Mouse (Mus musculus): Measurements from ENCODE around the gene F2r. TPM values are rescaled to one million over a fixed set of nuclear protein-coding genes. Genes with fewer than 3 reads are reported as not detected.

F2r gene
- 10 to 100 TPM in 1 of 2 experiments, 1 to 10 TPM in 1; 3.7 to 12.4 TPM for total RNA-seq (2021)
- long read RNA-seq, experiment 1, transcript F2r-201 (2 exons, 3,336 nt): major isoform, 24 of 28 reads
- long read RNA-seq, experiment 1, partial matches to known transcripts: 2 of 28 reads
- long read RNA-seq, experiment 1, other reads (novel, unspliced or antisense): 2 of 28 reads
- long read RNA-seq, experiment 2, transcript F2r-201 (2 exons, 3,336 nt): major isoform, 8 of 8 reads
- long read RNA-seq, experiment 2, partial matches to known transcripts: 0 of 8 reads
- long read RNA-seq, experiment 2, other reads (novel, unspliced or antisense): 0 of 8 reads

DNA sequence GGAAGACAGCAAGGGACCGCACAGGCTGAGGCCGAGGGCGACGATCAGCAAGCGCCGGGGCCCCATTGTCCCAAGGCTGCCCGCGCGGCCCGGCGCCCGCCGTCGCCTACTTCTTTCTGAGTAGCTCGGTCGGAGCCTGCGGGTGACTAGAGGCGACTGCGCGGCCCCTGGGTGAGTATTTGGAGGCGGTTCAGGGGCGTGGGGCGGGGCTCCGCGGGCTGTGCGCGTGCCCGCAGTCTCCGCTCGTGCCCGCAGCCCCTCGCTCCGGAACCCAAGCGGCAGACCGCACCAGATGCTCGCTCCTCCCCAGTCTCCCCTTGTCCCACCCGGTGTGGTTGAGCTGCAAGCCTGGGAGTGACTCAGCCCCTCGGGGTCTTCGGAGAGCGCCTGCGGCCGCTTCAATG lies at the start of gene F2r:
Gene F2r (minus strand): TSS at position 179 of the 404 bp plus-strand sequence.
- intact Hi-C loops (cut with DNase I): no loop called here
- Histone ChIP-seq H3K27ac (peak within 1 kb of the TSS; percentile 87), H3K4me3 (peak within 1 kb of the TSS; percentile 94)
- TF ChIP-seq CTCF (IDR thresholded peaks at IDR 0.05): no peak
- DNase-seq: peak; percentile 86

DNA sequence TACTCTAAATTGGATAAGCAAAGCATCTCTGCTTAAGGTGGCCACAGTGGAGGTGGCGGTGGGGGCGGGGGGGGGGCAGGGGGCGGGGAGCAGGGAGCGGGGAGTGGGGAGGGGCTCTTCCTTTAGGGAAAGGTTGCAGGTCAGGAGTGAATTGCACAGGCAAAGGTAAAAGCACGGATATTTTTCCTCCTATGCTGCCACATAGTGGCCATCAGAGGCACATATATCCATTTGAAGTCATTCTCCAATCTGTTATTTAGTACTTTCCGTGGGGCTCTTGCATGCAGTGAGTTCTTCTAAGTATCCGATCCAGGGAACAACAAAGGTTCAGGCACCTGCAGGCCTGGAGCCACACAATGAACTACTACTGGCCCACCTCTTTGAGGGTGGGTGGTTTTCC lies 49.0 kb upstream of the F2r start:
- TF ChIP-seq CTCF (IDR thresholded peaks at IDR 0.05): peak; percentile 66
- intact Hi-C loops (cut with DNase I): loop anchor here (1.0 kb wide), 1 partner anchor 104 kb away; no protein-coding TSS in a partner anchor
- no peak for DNase-seq
- Histone ChIP-seq H3K27ac (no peak overlapping the region), H3K4me3 (no peak overlapping the region)

DNA sequence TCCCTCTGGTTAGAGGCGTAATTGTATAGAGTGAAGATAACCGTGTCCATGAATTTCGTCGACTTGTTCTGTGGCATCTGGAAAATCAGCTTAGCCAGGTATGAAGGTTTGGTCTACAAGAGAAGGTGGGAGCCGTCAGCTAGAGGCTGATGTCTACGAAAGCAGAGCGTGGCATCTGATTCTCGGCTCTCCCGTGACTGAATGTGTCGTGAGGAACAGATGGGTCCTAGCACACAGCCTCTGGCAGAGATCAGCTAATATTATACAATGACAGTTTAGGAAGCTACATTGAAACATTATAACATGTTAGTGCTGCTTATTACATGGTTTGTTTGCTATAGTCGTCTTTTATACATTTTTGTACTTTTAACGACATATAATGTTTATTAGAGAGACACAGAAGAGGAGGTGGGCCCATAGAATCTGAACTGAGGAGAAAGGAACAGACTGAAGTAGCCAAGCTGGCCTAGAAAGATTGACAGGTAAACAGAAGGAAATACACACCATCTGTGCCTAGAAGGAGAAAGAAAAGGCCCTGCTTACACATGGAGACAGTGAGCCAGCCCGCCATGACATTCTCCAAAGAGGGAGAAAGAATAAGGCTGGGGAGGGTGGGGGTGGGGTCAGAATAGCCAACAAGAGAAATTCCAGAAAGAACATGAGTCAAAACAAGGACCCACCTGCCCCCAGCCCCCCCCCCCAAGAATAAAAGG lies 47.5 kb upstream of the F2r start:
- intact Hi-C loops (cut with DNase I): no loop called here
- no peak for DNase-seq
- TF ChIP-seq CTCF (IDR thresholded peaks at IDR 0.05): no peak
- Histone ChIP-seq H3K4me3 (no peak overlapping the region), H3K27ac (no peak overlapping the region)

DNA sequence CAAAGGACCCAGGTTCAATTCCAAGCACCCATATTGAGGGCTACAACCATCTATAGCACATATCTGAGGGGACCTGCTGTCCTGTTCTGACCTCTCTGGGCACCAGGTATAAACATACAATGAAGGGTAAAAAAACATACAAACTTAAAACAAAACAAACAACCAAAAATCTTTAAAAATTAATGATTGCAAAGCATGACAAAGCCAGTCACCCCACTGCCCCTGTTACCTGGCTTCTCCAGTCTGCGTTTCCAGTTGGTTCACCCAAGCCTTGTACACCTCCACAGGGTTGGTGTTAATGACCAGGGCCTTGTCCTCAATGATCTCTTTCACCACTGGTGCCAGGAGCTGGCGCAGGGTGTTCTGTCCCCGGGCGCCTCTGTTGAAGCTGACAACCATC lies 45.5 kb upstream of the F2r start:
- DNase-seq: no peak
- Histone ChIP-seq H3K4me3 (no peak overlapping the region), H3K27ac (no peak overlapping the region)
- no peak for TF ChIP-seq CTCF (IDR thresholded peaks at IDR 0.05)
- intact Hi-C loops (cut with DNase I): no loop called here

DNA sequence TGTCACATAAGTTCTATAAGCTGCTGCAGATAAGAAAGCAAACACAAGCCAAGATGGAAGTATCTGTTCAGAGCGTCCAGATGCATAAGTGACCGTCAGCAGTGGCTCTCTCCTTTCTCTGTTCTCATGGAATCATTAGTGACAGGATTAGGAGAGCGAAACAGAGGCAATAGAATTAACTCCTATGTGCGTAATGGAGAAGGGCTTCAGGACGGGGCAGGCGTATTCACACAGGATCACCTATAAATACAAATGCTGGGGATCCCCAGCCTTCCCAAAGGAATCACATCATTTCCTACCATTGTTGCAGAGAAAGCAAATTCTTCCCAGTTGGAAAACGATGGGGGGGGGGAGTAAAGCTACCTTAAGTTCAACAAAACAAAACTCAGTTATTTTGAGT lies 41.1 kb upstream of the F2r start:
- intact Hi-C loops (cut with DNase I): no loop called here
- Histone ChIP-seq H3K4me3 (peak overlapping the region; percentile 29; the same call in 1 of the 2 replicates), H3K27ac (no peak overlapping the region)
- TF ChIP-seq CTCF (IDR thresholded peaks at IDR 0.05): no peak
- no peak for DNase-seq

DNA sequence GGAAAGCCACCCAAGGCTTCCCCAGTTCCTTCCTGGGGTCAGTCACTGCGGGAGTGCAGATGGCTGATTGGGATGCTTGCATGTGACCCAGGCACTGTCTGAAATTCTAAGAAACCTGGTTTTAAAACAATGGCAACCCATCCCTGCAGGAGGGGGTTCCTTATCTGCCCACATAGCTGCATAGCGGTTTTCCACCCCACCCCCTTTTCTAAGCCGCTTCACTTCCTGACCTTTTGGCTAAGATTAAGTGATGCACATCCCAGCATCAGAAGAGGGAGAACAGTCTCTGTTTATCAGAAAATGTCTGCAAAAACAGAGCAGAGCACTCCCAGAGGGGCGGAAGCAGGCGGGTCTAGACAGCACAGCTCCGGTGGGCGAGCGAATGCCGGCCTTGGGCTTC lies 38.9 kb upstream of the F2r start:
- TF ChIP-seq CTCF (IDR thresholded peaks at IDR 0.05): no peak
- no peak for DNase-seq
- intact Hi-C loops (cut with DNase I): no loop called here
- Histone ChIP-seq H3K4me3 (no peak overlapping the region), H3K27ac (no peak overlapping the region)

DNA sequence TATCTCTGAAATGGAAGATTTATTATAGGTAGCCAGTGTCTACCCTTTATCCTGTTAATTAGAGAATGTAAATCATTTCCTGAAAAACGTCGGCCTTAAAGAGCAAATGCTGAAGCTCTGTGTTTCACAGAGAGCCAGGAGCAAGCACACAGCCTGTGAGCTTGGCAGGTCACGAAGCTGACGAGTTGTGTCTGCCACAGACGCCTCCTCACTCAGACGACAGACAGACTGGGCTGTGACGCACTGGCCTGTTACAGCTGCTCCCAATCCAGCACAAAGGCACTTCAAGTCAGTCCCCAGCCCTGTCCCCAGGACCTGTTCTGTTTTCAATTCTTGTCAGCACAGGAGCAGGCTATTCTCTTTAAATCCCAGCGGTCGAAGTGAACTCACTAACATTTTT lies 37.0 kb upstream of the F2r start:
- intact Hi-C loops (cut with DNase I): no loop called here
- peak; percentile 29 for DNase-seq
- H3K4me3 ChIP-seq: no peak overlapping the region
- TF ChIP-seq CTCF (IDR thresholded peaks at IDR 0.05): no peak
- H3K27ac ChIP-seq: no peak overlapping the region

DNA sequence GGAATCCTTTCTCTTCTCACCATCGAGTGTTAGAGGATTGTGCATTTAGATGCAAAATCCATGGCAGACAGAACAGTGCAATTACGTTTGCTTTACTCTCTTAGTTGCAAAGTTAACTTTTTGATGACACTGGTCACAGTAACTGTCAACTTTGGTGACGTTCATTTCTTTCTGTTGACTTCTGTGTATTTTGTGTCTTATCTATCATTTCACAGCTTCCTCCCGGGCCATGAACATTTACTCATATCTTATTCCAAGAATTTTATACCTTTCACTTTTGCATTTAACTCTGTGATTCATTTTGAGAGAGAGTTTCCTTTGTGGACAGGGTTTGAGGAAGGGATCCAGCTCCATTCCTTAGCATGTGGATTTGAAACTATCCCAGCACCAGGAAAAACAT lies 35.4 kb upstream of the F2r start:
- DNase-seq: no peak

DNA sequence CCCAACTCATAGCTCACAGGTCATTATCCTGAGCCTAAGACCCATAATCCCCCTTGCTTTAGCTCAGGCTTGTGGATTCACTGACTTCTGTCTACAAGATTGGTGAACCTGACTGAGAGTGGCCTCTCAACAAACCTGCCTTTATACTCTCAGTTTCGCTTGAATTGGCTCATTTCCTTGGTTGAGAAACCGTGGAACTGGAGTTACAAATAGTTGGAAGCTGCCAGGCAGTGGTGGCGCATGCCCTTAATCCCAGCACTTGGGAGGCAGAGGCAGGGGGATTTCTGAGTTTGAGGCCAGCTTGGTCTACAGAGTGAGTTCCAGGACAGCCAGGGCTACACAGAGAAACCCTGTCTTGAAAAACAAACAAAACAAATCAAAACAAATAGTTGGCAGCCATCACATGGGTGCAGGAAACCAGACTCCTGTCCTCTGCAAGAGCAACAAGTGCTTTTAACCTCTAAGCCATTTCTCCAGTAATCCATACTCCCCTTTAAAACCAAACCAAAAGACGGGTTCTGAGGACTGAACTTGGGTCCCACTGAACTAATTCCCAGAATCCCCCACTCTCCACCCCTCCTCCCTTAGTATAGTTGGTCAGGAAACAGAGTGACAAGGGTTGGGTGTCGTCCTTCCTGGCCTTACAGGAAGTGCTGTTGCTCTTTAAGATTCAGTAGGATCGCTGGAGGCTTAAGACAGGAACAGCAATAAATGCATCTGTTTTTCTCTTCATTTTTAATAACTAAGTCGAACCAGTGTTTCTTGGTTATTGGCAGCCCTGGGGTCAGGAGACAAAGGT lies 33.8 kb upstream of the F2r start:
- no peak for DNase-seq
- intact Hi-C loops (cut with DNase I): no loop called here
- TF ChIP-seq CTCF (IDR thresholded peaks at IDR 0.05): no peak
- no peak overlapping the region for H3K4me3 ChIP-seq
- H3K27ac ChIP-seq: no peak overlapping the region

More for the DNA sequence above, 35.4 kb upstream of the F2r start:
- Histone ChIP-seq H3K4me3 (no peak overlapping the region), H3K27ac (no peak overlapping the region)
- intact Hi-C loops (cut with DNase I): no loop called here
- no peak for TF ChIP-seq CTCF (IDR thresholded peaks at IDR 0.05)

DNA sequence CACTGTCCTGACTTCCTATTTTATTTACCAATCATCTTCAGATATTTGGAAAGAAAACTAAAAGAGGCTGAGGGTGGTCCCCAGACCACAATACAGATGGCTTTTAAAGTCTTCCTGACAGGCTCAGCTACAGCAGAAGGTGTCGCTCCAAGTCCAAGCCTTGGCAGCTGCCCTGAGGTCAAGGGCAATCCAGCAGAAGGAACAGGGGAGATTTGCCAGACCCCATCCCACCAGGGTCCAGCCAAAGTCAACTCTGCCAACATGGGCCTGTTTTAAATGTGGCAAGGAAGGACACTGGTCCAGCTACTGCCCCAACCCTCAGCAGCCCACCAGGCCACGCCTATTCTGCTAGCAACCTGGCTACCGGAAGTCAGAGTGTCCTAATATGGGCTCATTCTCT lies 31.7 kb upstream of the F2r start:
- Histone ChIP-seq H3K27ac (no peak overlapping the region), H3K4me3 (no peak overlapping the region)
- DNase-seq: no peak
- TF ChIP-seq CTCF (IDR thresholded peaks at IDR 0.05): no peak
- intact Hi-C loops (cut with DNase I): no loop called here

DNA sequence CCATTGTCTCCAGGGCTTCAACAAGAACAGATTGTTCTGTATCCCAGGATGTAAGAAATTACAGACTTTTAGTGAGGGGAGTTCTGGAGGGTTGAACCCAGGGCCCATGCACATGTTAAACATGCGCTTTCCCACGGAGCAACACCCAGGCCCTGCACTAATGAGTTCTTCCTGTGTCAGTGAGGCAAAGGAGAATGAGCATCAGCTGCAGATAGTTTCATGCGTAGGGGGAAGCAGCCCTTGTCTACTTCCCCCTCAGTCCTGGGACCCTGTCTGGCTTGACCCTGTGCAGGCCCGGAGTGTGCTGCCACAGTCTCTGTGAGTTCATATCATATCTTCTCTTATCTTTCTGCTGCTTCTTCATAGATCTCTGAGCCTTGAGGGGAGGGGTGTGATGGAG lies 29.0 kb upstream of the F2r start:
- intact Hi-C loops (cut with DNase I): no loop called here

DNA sequence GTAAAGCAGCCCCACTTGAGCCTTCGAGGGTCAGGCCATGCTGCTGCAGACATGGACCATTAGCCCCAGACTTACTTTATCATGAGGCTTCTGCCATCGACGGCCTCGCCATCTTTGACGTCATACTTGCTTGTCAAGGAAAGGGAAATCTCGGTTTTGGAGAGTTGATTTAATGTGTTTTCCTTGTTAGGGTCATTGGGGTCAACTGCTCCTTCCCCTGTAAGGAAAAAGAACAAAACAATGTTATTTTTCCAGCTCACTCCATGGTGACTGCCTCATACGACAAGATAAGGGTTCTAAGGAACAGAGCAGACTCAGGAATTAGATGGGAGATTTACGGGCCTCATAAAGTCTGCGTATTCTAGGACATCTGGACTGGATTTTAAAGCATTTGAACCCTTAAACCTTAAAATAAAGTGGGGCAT lies 28.4 kb upstream of the F2r start:
- DNase-seq: no peak
- Histone ChIP-seq H3K27ac (no peak overlapping the region), H3K4me3 (no peak overlapping the region)
- intact Hi-C loops (cut with DNase I): no loop called here
- TF ChIP-seq CTCF (IDR thresholded peaks at IDR 0.05): no peak

More for the DNA sequence above, 29.0 kb upstream of the F2r start:
- Histone ChIP-seq H3K4me3 (no peak overlapping the region), H3K27ac (no peak overlapping the region)
- TF ChIP-seq CTCF (IDR thresholded peaks at IDR 0.05): no peak
- no peak for DNase-seq

DNA sequence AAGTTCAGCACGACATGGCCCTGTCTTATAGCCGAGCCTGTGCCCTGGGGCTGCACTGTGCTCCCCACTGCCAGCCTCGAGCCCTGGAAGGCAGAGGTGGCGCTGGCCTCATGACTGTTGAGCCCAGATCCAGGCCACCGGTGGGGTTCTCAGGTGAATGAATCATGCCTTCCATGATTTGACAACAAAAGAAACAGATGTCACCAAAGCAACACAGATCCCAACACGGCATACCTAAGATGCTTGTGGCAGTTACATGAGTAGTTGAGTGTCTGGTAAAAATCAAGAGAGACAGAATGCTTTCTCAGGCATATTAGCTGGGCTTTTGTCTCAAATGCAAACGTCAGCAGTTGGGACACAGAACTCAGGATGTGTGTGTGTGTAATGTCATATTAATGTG lies 25.5 kb upstream of the F2r start:
- intact Hi-C loops (cut with DNase I): no loop called here
- Histone ChIP-seq H3K4me3 (no peak overlapping the region), H3K27ac (no peak overlapping the region)
- DNase-seq: no peak
- no peak for TF ChIP-seq CTCF (IDR thresholded peaks at IDR 0.05)

Data from gastrocnemius, adult 2 months (tissue).